Mouse (Mus musculus) kidney, adult 2 months (tissue): ENCODE data around the gene Ercc1.

Experiments used
- CTCF ChIP-seq: fragments of 200-500 bp; conservative IDR thresholded peaks from 2 replicates; pipeline ENCODE4 v1.5.1; 2011; ENCODE audit warnings: low read depth, mild to moderate bottlenecking, control low read depth, low read length, moderate library complexity, mixed read lengths; ENCODE audit not compliant: insufficient read depth, insufficient read length
- POLR2A ChIP-seq: fragments of 200-500 bp; IDR thresholded peaks from one replicate; pipeline ENCODE4 v1.6.1; 2011; ENCODE audit warnings: low read depth, low read length, control low read depth

DNA sequence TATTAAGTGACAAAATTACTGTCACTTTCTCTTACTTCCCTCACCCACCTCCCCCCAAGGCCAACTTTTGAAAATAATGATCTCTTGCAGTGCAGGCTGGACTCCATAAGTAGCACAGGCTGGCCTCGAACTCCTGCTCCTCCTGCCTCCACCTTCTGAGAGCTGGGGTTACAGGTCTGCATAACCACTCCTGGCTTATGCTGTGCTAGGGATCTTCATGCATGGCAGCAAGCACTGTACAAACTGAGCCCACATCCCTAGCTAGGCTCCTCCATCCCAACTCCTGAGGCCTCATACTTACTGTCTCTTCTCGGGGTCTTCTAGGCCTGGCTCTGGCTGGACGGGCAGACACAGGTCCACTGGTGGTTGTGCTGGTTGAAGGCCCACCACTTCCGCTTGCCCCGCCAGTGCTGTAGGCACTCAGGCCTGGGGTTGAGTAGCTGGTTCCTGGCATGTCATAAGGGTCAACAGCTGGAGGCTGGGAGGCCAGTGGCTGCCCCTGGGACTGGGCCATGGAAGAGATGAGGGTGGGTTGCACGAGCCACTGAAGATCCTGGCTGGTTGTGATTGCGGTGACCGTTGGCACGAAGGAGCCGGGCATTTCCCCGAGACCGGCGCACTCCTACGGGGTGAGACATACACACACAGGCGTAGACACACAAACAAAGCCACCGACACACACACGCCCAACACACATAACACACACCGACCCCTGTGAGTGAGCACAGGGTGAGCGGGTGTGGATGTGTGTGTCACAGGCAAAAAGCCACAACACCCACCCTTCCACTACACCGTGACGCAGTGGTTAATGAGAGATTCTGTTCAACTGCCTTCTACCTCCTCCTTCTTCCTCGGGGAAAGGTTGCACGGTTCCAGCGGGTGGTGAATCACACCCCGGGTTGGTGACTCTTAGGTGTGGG is 37.5 kb upstream of the Ercc1 start:
- TF ChIP-seq CTCF (no peak), POLR2A (no peak)
